Mouse (Mus musculus) heart, postnatal 0 days (tissue): Measurements from ENCODE around the gene 4930415O20Rik. TPM values are rescaled to one million over a fixed set of nuclear protein-coding genes. Genes with fewer than 3 reads are reported as not detected.

Experiments
- ATAC-seq: fragments of 200-750 bp; cut with Nextera tagmentation; 2 replicates; pipeline ENCODE4 v1.8.0; 2017; ENCODE audit warnings: low read depth, moderate number of reproducible peaks, moderate library complexity; ENCODE audit not compliant: insufficient read depth
- DNase-seq: peaks from one replicate; pipeline ENCODE4 v3.0.0-alpha.2; 2016; ENCODE audit warnings: low spot score
- H3K27ac ChIP-seq: fragments of 300-500 bp; sonication (generic); 2 replicates; pipeline ENCODE4 v1.5.1; 2014; ENCODE audit warnings: low read depth, mild to moderate bottlenecking
- H3K27me3 ChIP-seq: fragments of 300-500 bp; sonication (generic); 2 replicates; pipeline ENCODE4 v1.6.1; 2014; ENCODE audit warnings: low read length, mixed read lengths; ENCODE audit not compliant: control insufficient read depth, insufficient read depth
- H3K36me3 ChIP-seq: fragments of 300-500 bp; sonication (generic); replicated peaks from 2 replicates; pipeline ENCODE4 v1.6.1; 2014; ENCODE audit warnings: low read length, mixed read lengths; ENCODE audit not compliant: control insufficient read depth, insufficient read depth
- H3K4me1 ChIP-seq: fragments of 300-500 bp; sonication (generic); 2 replicates; pipeline ENCODE4 v1.6.1; 2014; ENCODE audit warnings: antibody characterized with exemption; ENCODE audit not compliant: control insufficient read depth, insufficient read depth
- H3K4me2 ChIP-seq: fragments of 300-500 bp; sonication (generic); 2 replicates; pipeline ENCODE4 v1.6.1; 2014; ENCODE audit warnings: low read depth, mild to moderate bottlenecking, low read length, moderate library complexity
- H3K4me3 ChIP-seq: fragments of 300-500 bp; sonication (generic); 2 replicates; pipeline ENCODE4 v1.5.1; 2014; ENCODE audit warnings: low read depth, low read length
- H3K9ac ChIP-seq: fragments of 300-500 bp; sonication (generic); replicated peaks from 2 replicates; pipeline ENCODE4 v1.6.1; 2014; ENCODE audit warnings: low read depth, low read length, mixed read lengths
- H3K9me3 ChIP-seq: fragments of 300-500 bp; sonication (generic); replicated peaks from 2 replicates; pipeline ENCODE4 v1.6.1; 2016; ENCODE audit warnings: low read length; ENCODE audit not compliant: control insufficient read depth
- CTCF ChIP-seq: IDR thresholded peaks from 2 replicates; pipeline ENCODE4 v1.5.1; 2016; ENCODE audit warnings: antibody characterized with exemption, control low read depth, low read depth
- EP300 ChIP-seq: IDR thresholded peaks from 2 replicates; pipeline ENCODE4 v1.6.1; 2016; ENCODE audit warnings: antibody characterized with exemption, low read depth
- WGBS: fragments of 180-500 bp; shearing (Covaris S2); extraction: QIAGEN DNeasy Blood & Tissue Kit; methylation state at CpG from one replicate; pipeline ENCODE4 v1.1.7; 2014; 5-methylcytosine and 5-hydroxymethylcytosine counted together
- polyA plus RNA-seq: library from polyadenylated mRNA; unstranded; fragments of >200 nt; fragmentation: Nextera tagmentation; extraction: Ambion mirVana; gene quantifications from 2 replicates; pipeline ENCODE4 v1.2.1, GENCODE M21; 2015
- total RNA-seq: library from RNA; depleted of rRNA; stranded (reverse); fragments of >200 nt; gene quantifications from 2 replicates; pipeline ENCODE4 v1.2.3, GENCODE M21; 2014; ENCODE audit warnings: low replicate concordance

Gene 4930415O20Rik
- total and polyA plus RNA-seq, 2 experiments from 2014 or later: 0.30 TPM; not detected in 1

DNA sequence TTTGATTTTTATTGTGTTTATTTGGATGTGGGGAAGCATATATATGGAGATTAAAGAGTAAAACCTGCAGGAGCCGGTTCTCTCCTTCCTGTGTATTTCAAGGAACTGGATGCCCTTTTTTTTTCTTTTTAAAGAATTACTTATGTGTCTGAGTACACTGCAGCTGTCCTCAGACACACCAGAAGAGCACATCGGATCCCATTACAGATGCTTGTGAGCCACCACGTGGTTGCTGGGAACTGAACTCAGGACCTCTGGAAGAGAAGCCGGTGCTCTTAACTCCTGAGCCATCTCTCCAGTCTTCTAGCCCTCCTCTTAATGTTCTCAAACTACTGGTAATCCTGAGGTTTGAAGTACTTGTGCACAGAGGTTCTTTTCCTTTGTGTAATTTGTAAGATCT, 32.9 kb upstream of the 4930415O20Rik start:
- WGBS: 64% methylated on average over 4 of the region's 4 CpGs
- Histone ChIP-seq H3K9me3 (no peaks in the 10 kb centered on the region), H3K4me2 (no peak overlapping the region)

DNA sequence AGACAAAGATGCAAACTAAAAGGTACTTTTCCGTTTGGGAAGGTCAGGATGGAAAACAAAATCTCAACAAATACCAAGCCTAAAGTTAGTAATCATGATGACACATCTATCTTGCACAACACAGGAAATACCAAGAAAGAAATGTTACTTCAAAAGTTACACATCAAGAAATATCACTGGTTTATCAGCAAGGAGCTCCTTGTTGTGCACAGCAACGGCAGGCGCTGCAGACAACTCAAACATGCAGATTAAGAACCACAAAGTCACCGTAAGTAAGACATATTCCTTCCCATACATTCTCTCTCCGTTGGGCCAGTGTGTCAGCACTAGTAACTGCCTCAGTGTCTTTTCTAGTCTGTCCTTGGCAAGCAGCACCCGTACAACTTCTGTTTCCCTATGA, 29.7 kb upstream of the 4930415O20Rik start:
- no peaks in the 10 kb centered on the region for H3K9me3 ChIP-seq
- TF ChIP-seq EP300 (no peak), CTCF (no peak)
- H3K4me3 ChIP-seq: no peak overlapping the region
- no peak overlapping the region for H3K4me2 ChIP-seq
- H3K4me1 ChIP-seq: no peaks in the 10 kb centered on the region
- ATAC-seq (no peak), DNase-seq (no peak)
- H3K27ac ChIP-seq: no peak overlapping the region
- H3K9ac ChIP-seq: no peak overlapping the region
- WGBS: 80% methylated on average over 6 of the region's 6 CpGs
- no peaks in the 10 kb centered on the region for H3K27me3 ChIP-seq
- H3K36me3 ChIP-seq: peaks cover 55% of the 10 kb centered on the region

More for the DNA sequence above, 32.9 kb upstream of the 4930415O20Rik start:
- Histone ChIP-seq H3K36me3 (peaks cover 24% of the 10 kb centered on the region), H3K27me3 (no peaks in the 10 kb centered on the region), H3K9ac (no peak overlapping the region), H3K4me3 (no peak overlapping the region), H3K4me1 (0 out of 2 replicates have a peak, but pooled peaks cover 2% of the 10 kb centered on the region), H3K27ac (no peak overlapping the region)
- TF ChIP-seq EP300: no peak
- no peak for TF ChIP-seq CTCF
- DNase-seq (no peak), ATAC-seq (no peak)

DNA sequence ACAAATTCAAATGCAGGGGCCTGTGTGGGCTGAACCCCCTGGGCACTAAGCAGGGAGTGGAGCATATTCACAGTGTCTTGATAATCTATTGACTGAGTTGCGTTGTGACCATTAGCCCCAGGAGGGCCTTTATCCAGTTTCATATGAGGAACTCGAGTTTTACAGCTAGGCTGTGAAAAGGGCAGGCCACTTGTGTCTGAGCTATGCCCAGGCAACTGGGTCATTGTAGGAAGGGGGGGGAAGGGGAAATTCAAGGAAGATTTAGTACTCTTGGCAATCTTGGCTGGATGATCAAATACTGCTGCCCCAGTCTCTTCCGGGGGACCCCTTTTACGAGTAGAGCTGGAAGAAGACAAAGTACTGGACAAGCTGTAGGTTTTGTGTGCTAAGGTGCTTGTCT, 27.5 kb upstream of the 4930415O20Rik start:
- no peak for TF ChIP-seq EP300
- TF ChIP-seq CTCF: no peak
- H3K4me1 ChIP-seq: no peaks in the 10 kb centered on the region
- WGBS: 94% methylated on average over 4 of the region's 4 CpGs
- H3K27ac ChIP-seq: no peak overlapping the region
- H3K9ac ChIP-seq: no peak overlapping the region
- H3K4me2 ChIP-seq: no peak overlapping the region
- H3K9me3 ChIP-seq: no peaks in the 10 kb centered on the region
- H3K4me3 ChIP-seq: no peak overlapping the region
- H3K36me3 ChIP-seq: peaks cover 75% of the 10 kb centered on the region
- no peaks in the 10 kb centered on the region for H3K27me3 ChIP-seq
- no peak for ATAC-seq
- DNase-seq: no peak

DNA sequence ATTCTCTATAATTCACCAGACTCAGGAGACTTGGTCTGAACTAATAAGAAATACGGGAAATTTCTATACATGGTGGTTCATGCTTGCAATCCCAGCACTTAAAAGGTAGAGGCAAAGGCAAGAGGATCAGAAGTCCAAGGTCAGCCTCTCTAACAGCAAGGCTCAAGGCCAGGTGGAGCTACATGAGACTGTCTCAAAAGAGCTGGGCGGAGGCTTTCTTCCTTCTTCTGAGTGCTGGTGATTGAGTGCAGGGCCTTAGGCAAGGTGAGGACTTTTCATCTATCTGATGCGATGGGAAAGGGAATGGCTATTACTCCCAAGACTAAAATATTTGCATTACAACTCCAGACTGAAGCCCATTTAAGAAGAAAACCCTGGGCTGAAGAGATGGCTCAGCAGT, 25.7 kb upstream of the 4930415O20Rik start:
- no peak overlapping the region for H3K4me3 ChIP-seq
- H3K9me3 ChIP-seq: no peaks in the 10 kb centered on the region
- TF ChIP-seq EP300: no peak
- no peak for TF ChIP-seq CTCF
- DNase-seq: no peak
- no peak for ATAC-seq
- H3K27ac ChIP-seq: no peak overlapping the region
- no peaks in the 10 kb centered on the region for H3K4me1 ChIP-seq
- no peak overlapping the region for H3K9ac ChIP-seq
- H3K27me3 ChIP-seq: no peaks in the 10 kb centered on the region
- WGBS: 93% methylated on average over 3 of the region's 3 CpGs
- peaks cover 76% of the 10 kb centered on the region for H3K36me3 ChIP-seq
- no peak overlapping the region for H3K4me2 ChIP-seq

DNA sequence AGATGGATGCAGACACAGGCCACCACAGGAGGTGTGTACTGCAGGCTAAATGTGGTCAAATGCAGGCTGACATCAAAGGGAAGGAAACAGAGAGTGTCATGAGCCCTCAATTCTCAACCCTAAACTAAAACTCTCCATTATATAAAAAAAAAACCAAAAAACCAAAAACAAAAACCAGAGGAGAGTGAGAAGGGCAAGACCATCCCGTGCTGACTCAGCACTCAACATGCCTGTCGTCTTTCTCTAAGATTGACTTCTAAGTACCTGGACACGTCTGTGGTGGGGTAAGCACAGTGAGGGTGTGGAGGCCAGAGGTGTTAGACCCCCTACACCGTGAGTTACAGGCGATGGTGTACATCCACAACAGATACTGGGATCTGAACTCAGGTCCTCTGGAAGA, 24.0 kb upstream of the 4930415O20Rik start:
- no peaks in the 10 kb centered on the region for H3K9me3 ChIP-seq
- H3K4me2 ChIP-seq: no peak overlapping the region
- no peaks in the 10 kb centered on the region for H3K4me1 ChIP-seq
- DNase-seq (no peak), ATAC-seq (no peak)
- no peak overlapping the region for H3K27ac ChIP-seq
- H3K9ac ChIP-seq: no peak overlapping the region
- WGBS: 80% methylated on average over 5 of the region's 5 CpGs
- H3K27me3 ChIP-seq: no peaks in the 10 kb centered on the region
- H3K36me3 ChIP-seq: peaks cover 91% of the 10 kb centered on the region
- no peak for TF ChIP-seq EP300
- TF ChIP-seq CTCF: no peak
- H3K4me3 ChIP-seq: no peak overlapping the region

DNA sequence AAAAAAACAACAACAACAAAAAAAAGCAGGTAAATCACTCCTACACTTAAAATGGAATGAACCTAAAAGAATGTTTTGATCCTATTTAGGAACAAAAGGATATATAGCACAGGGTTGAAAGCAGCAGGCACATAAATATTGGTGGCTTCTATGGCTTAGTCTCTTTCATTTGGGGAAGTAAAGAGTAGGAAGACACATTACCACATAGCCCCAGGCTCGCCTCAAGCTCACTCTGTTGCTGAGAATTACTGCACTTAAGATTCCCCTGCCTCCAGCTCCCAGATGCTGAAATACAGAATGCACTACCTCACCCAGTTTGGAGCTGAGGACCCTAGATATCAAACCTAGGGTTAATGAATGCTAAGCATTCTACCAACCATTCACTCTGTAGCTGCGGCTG, 18.0 kb upstream of the 4930415O20Rik start:
- peaks cover 70% of the 10 kb centered on the region for H3K36me3 ChIP-seq
- H3K27me3 ChIP-seq: no peaks in the 10 kb centered on the region
- no peak overlapping the region for H3K4me3 ChIP-seq
- no peak for TF ChIP-seq EP300
- no peak for TF ChIP-seq CTCF
- WGBS: 89% methylated on average over 2 of the region's 2 CpGs
- no peak overlapping the region for H3K9ac ChIP-seq
- H3K4me2 ChIP-seq: no peak overlapping the region
- ATAC-seq (no peak), DNase-seq (no peak)
- no peaks in the 10 kb centered on the region for H3K9me3 ChIP-seq
- no peak overlapping the region for H3K27ac ChIP-seq
- no peaks in the 10 kb centered on the region for H3K4me1 ChIP-seq
